ENCODE assay signal across 17 mouse cellular contexts in genomic region chr10:44761324-44761723, GRCm38 (mm10).
DNase-seq lines count a peak whose midpoint lies in the region; TF ChIP-seq lines count a peak whose summit lies in the region.
"Had no signal": no experiment of that assay in that cellular context is flagged by ENCODE, and none has a peak within 500 bp of the region (broad histone marks: within the 10 kb centered on the region; RNA-seq: fewer than 3 reads in every experiment).

No protein-coding gene starts in this region.

- no peak overlapping the region for H3K4me3 ChIP-seq in left cerebral cortex, adult 2 months
- H3K4me3 ChIP-seq: erythroblast, embryonic 14.5 days; megakaryocyte, embryonic 14.5 days had no signal

- DNase-seq in cerebellum, postnatal 10 days: peak; percentile 28 to 39
- DNase-seq in cerebellum, adult 11 months: no peak
- DNase-seq in left cerebral cortex, adult 2 months (ENCODE audit: extremely low spot score in 1 of 2, low spot score in 2 of 2): no peak
- DNase-seq in left cerebral cortex, adult 8-10 months (ENCODE audit: low spot score in 2 of 2): no peak
- DNase-seq in thymus, postnatal 0 days (ENCODE audit: low spot score): peak; percentile 3
- DNase-seq in thymus, postnatal 36 days: no peak
- DNase-seq in adrenal gland, adult 2 months: no peak
- DNase-seq in gastrocnemius, postnatal 4 days (ENCODE audit: low spot score in 2 of 2): no peak
- DNase-seq: cerebellum, adult 9-10 months; heart, adult 11 months; kidney, adult 9 months; right cerebral cortex, postnatal 25 days; thymus, adult 18-20 months had no signal

- intact Hi-C loops in left cerebral cortex, adult 2 months (cut with DNase I): loop anchor here (10.0 kb wide), 1 partner anchor 437 kb away; no protein-coding TSS in a partner anchor

- TF ChIP-seq CTCF in left cerebral cortex, adult 2 months (IDR thresholded peaks at IDR 0.05): peak; percentile 38

- no peak overlapping the region for H3K27ac ChIP-seq in left cerebral cortex, adult 2 months
- H3K27ac ChIP-seq: hindbrain, embryonic 14.5 days; liver, embryonic 14.5 days had no signal

Comparison
In these comparisons a context has a peak if more than half of its experiments do, and no peak if none do; other contexts are left out.
1. DNase-seq: peak in cerebellum, postnatal 10 days (2 of 2) and thymus, postnatal 0 days (single experiment); none in cerebellum, adult 11 months (single experiment), left cerebral cortex, adult 2 months (0 of 2), left cerebral cortex, adult 8-10 months (0 of 2), thymus, postnatal 36 days (0 of 2), adrenal gland, adult 2 months (single experiment) and gastrocnemius, postnatal 4 days (0 of 2).